Mouse (Mus musculus): Measurements from ENCODE around the gene Mptx1. TPM values are rescaled to one million over a fixed set of nuclear protein-coding genes. Genes with fewer than 3 reads are reported as not detected.
"Not testable (repeated sequence)": the region's sequence is repeated elsewhere in the genome, so short reads cannot be mapped to it uniquely, and the experiment has no call there.

Mptx1 gene
- polyA plus RNA-seq (2017; shearing (Covaris generic)) = not detected

- no peak for ATAC-seq
These were observed at the start of gene Mptx1 for GRCm38 (mm10) chr1:174330218-174330617. Gene Mptx1, plus strand, starts transcription at chr1:174330518.

GRCm38 (mm10) chr1:174303162-174303561 lies 27.2 kb upstream of the Mptx1 start:
- no peak for ATAC-seq

GRCm38 (mm10) chr1:174317308-174317707 lies 13.0 kb upstream of the Mptx1 start:
- no peak for ATAC-seq

- not testable (repeated sequence) for ATAC-seq
These were observed 23.3 kb downstream of the Mptx1 start for GRCm38 (mm10) chr1:174353636-174354035.

GRCm38 (mm10) chr1:174354640-174355039 lies 24.3 kb downstream of the Mptx1 start:
- ATAC-seq = no peak

GRCm38 (mm10) chr1:174364882-174365451 lies 34.6 kb downstream of the Mptx1 start, which contains the start of gene Olfr417:
Gene Olfr417, plus strand, starts transcription at chr1:174365122.
- ATAC-seq = no peak

GRCm38 (mm10) chr1:174373799-174374198 lies 43.5 kb downstream of the Mptx1 start:
- no peak for ATAC-seq

Other genes starting within 250 kb of the Mptx1 start
- not detected for gene Olfr429, start 246.2 kb upstream of the Mptx1 start, polyA plus RNA-seq (2017; shearing (Covaris generic))
- not detected for gene Olfr427, start 233.6 kb upstream of the Mptx1 start, polyA plus RNA-seq (2017; shearing (Covaris generic))
- not detected for gene Olfr231, start 209.4 kb upstream of the Mptx1 start, polyA plus RNA-seq (2017; shearing (Covaris generic))
- not detected for gene Olfr424, start 199.0 kb upstream of the Mptx1 start, polyA plus RNA-seq (2017; shearing (Covaris generic))
- not detected for gene Olfr420, start 174.9 kb upstream of the Mptx1 start, polyA plus RNA-seq (2017; shearing (Covaris generic))
- under 1 TPM in 1 of 2 experiments, not detected in 1; 0.06 TPM for gene Spta1, start 157.7 kb upstream of the Mptx1 start, polyA plus RNA-seq (2017; shearing (Covaris generic))
- gene Olfr419, start 78.5 kb upstream of the Mptx1 start, polyA plus RNA-seq (2017; shearing (Covaris generic)) = not detected
- gene Olfr417, start 34.6 kb downstream of the Mptx1 start, polyA plus RNA-seq (2017; shearing (Covaris generic)) = not detected
- gene Olfr248, start 60.5 kb downstream of the Mptx1 start, polyA plus RNA-seq (2017; shearing (Covaris generic)) = not detected
- gene Olfr414, start 93.5 kb downstream of the Mptx1 start, polyA plus RNA-seq (2017; shearing (Covaris generic)) = not detected
- gene Olfr220, start 111.6 kb downstream of the Mptx1 start, polyA plus RNA-seq (2017; shearing (Covaris generic)) = under 1 TPM in 1 of 2 experiments, not detected in 1; 0.11 TPM
- gene Fmn2, start 171.3 kb downstream of the Mptx1 start, polyA plus RNA-seq (2017; shearing (Covaris generic)) = not detected